Mouse (Mus musculus) lung, embryonic 14.5 days (tissue): Measurements from ENCODE around the gene Slc23a4. TPM values are rescaled to one million over a fixed set of nuclear protein-coding genes. Genes with fewer than 3 reads are reported as not detected.

ENCODE experiments used
- ATAC-seq: fragments of 200-750 bp; cut with Nextera tagmentation; 2 replicates; pipeline ENCODE4 v1.8.0; 2017; ENCODE audit warnings: mild to moderate bottlenecking, moderate TSS enrichment, moderate library complexity; ENCODE audit not compliant: insufficient read depth
- DNase-seq: peaks from one replicate; pipeline ENCODE4 v3.0.0-alpha.2; 2015
- H3K27ac ChIP-seq: fragments of 300-500 bp; sonication (generic); 2 replicates; pipeline ENCODE4 v1.5.1; 2014; ENCODE audit warnings: low read depth, mild to moderate bottlenecking, moderate library complexity
- H3K27me3 ChIP-seq: fragments of 300-500 bp; sonication (generic); 2 replicates; pipeline ENCODE4 v1.6.1; 2014; ENCODE audit warnings: low read length, control low read depth; ENCODE audit not compliant: insufficient read depth
- H3K36me3 ChIP-seq: fragments of 300-500 bp; sonication (generic); 2 replicates; pipeline ENCODE4 v1.6.1; 2014; ENCODE audit warnings: control low read depth; ENCODE audit not compliant: insufficient read depth
- H3K4me1 ChIP-seq: fragments of 300-500 bp; sonication (generic); 2 replicates; pipeline ENCODE4 v1.6.1; 2014; ENCODE audit warnings: antibody characterized with exemption, control low read depth; ENCODE audit not compliant: insufficient read depth
- H3K4me2 ChIP-seq: fragments of 300-500 bp; sonication (generic); 2 replicates; pipeline ENCODE4 v1.6.1; 2014; ENCODE audit warnings: mild to moderate bottlenecking
- H3K4me3 ChIP-seq: fragments of 300-500 bp; sonication (generic); 2 replicates; pipeline ENCODE4 v1.5.1; 2014; ENCODE audit warnings: low read depth, low read length
- H3K9ac ChIP-seq: fragments of 300-500 bp; sonication (generic); 2 replicates; pipeline ENCODE4 v1.6.1; 2014
- H3K9me3 ChIP-seq: fragments of 300-500 bp; sonication (generic); 2 replicates; pipeline ENCODE4 v1.6.1; 2016; ENCODE audit warnings: low read depth, low read length, control low read depth
- CTCF ChIP-seq: IDR thresholded peaks from 2 replicates; pipeline ENCODE4 v1.5.1; 2016; ENCODE audit warnings: antibody characterized with exemption, low read depth
- WGBS: fragments of 180-500 bp; shearing (Covaris S2); extraction: QIAGEN DNeasy Blood & Tissue Kit; methylation state at CpG from one replicate; pipeline ENCODE4 v1.1.7; 2014; 5-methylcytosine and 5-hydroxymethylcytosine counted together
- polyA plus RNA-seq: library from polyadenylated mRNA; unstranded; fragments of >200 nt; fragmentation: Nextera tagmentation; extraction: Ambion mirVana; gene quantifications from 2 replicates; pipeline ENCODE4 v1.2.1, GENCODE M21; 2014

Gene Slc23a4
- polyA plus RNA-seq, 1 experiment from 2014 or later, result 0.62 TPM

DNA sequence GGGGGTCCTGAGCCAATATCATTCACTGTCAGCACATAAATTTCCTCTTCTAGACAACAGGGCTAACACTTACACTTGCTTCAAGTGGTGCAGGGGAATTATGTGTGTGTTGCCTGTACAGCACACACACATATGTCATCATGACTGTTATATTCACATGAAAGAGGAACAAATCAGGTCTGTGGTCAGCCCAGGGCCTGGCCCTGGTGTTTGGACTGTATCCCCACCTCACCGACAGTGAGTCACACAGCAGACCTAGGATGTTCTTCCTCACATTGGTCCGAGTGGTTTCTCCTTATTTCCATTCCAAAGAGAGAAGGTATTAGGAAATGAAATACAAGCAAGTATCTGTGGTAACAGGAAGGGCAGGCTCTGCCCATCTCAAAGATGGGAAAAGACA, 23.7 kb downstream of the Slc23a4 start:
- Histone ChIP-seq H3K4me2 (no peak overlapping the region), H3K36me3 (no peaks in the 10 kb centered on the region), H3K27ac (no peak overlapping the region), H3K4me1 (no peaks in the 10 kb centered on the region), H3K9ac (no peak overlapping the region), H3K27me3 (no peaks in the 10 kb centered on the region), H3K9me3 (no peaks in the 10 kb centered on the region), H3K4me3 (no peak overlapping the region)
- TF ChIP-seq CTCF, result no peak
- ATAC-seq, result no peak
- DNase-seq, result no peak
- 83% methylated on average over 2 of the region's 2 CpGs for WGBS

DNA sequence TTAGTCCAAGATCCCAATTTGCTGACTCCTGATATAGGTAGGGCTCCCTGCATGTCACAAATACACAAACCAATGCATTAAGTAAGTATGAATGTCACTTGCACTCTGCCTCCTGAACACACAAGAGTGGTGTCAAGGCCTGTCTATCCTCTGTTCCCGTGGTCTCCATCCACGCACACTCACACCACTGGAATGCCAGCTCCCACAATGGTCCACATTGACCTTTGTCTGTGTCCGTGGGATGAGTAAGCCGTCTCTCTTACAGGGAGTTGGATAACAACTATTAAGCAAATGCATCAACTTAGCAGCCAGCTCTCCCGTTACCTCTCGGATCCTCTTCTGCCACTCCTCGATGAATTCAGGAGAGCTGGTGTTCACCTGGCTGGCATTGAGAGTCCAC, 29.1 kb downstream of the Slc23a4 start:
- DNase-seq (no peak), ATAC-seq (no peak)
- Histone ChIP-seq H3K4me3 (no peak overlapping the region), H3K4me1 (no peaks in the 10 kb centered on the region), H3K27me3 (no peaks in the 10 kb centered on the region), H3K27ac (no peak overlapping the region), H3K9me3 (no peaks in the 10 kb centered on the region), H3K4me2 (no peak overlapping the region), H3K36me3 (no peaks in the 10 kb centered on the region), H3K9ac (no peak overlapping the region)
- no peak for TF ChIP-seq CTCF
- WGBS, result 82% methylated on average over 7 of the region's 7 CpGs

DNA sequence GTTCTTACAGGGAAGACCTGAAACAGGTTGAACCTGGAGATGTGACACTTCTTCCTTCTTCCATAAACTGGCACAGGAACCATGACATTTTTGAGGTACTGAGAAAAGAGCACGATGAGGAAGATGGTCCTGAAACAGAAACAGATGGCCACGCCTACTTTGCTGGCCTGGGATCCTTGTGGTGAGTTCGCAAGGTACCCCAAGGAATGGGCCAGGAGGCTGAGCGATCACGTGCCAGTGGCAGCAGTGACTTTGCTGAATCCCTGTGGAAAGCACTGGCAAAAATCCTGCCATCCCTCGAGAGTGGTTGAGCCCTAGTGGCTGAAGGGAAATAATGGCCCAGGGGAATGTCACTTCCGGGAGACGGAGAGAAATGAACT, 32.4 kb downstream of the Slc23a4 start:
- Histone ChIP-seq H3K4me1 (no peaks in the 10 kb centered on the region), H3K9ac (no peak overlapping the region), H3K4me3 (no peak overlapping the region), H3K4me2 (peak overlapping the region; percentile 48), H3K36me3 (no peaks in the 10 kb centered on the region), H3K27ac (no peak overlapping the region), H3K27me3 (no peaks in the 10 kb centered on the region), H3K9me3 (no peaks in the 10 kb centered on the region)
- 35% methylated on average over 8 of the region's 8 CpGs for WGBS
- TF ChIP-seq CTCF, result no peak; the same call in 1 of the 2 replicates
- ATAC-seq (no peak), DNase-seq (peak; percentile 19)

DNA sequence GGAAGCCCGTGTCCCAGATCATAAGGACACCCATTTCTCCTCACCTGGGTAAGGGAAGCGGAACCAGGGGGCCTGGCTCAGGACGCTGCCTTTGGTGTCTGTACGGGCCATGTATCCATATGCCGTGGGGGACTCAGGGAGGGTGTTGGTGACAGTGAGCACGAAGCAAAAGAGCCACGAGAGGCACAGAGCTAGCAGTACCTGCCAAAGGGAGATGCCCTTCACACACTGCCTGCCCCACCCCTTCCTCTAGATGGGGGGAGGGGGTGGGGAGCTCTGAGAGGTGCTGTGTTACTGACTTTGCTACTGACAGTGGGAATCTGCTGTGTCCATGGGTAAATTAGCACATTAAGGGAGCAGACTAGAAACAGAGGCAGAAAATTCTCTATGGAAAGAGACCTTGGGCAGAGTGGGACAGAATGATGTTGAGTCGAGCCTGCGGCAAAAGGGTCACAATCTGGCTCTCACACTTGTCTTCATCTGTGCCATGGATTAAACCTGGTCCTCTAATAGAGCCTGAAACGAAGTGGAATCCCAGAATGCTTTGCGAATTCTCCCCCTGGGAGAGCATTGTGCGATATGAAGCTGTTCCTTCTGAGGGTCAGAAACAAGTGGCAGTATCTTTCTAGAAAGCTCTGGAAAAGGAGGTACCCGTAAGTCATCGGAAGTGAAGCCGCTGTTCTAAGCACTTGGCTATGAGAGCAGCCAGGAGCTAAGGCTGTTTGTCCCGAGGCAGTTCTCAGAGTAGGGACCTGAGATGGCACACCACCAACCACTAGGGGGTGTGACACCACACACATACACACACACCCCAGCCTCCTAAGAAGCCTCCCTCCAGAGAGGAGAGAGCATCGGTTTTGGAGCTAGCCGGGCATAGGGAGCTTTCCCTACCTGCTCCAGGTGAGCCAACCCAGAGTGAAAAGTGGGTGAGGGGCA, 33.0 kb downstream of the Slc23a4 start:
- no peaks in the 10 kb centered on the region for H3K36me3 ChIP-seq
- peak overlapping the region; percentile 48 for H3K4me2 ChIP-seq
- H3K27me3 ChIP-seq, result no peaks in the 10 kb centered on the region
- H3K27ac ChIP-seq, result no peak overlapping the region
- DNase-seq, result peak; percentile 74
- H3K4me1 ChIP-seq, result no peaks in the 10 kb centered on the region
- ATAC-seq, result peak; percentile 88
- H3K4me3 ChIP-seq, result no peak overlapping the region
- 42% methylated on average over 18 of the region's 18 CpGs for WGBS
- H3K9me3 ChIP-seq, result no peaks in the 10 kb centered on the region
- peak; percentile 77 for TF ChIP-seq CTCF
- H3K9ac ChIP-seq, result no peak overlapping the region

DNA sequence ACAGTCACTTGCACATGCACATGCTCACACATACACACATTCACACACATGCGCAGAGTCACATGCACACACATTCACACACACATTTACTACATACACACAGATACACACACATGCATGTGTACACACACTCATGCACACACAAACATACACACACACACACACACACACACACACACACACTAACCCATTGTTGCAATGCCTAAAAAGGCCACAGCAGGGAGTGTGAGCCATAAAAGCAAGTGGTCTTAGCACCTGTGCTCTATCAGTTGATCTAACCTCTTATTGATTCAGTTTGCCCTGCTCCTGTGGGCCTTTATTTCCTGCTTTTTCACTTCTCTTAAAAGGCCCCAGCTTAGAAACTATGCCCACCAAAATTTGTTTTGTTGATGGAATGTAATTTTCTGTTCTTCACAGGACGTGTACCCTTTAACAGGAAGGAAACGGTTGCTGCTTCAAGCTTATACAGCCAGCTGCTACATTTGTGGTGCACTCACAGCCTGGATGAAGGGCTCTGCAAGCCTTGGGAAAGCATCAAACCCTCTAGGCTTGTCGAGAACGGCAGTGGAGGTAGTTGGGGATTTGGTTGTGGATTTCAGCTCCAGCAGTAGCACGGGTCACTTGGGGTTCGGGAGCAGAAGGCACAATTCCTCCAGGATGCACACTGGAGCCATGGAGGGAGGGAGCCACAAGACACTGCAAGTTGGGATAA, 36.1 kb downstream of the Slc23a4 start:
- Histone ChIP-seq H3K27ac (no peak overlapping the region), H3K9me3 (no peaks in the 10 kb centered on the region), H3K36me3 (no peaks in the 10 kb centered on the region), H3K9ac (no peak overlapping the region), H3K4me2 (no peak overlapping the region), H3K27me3 (no peaks in the 10 kb centered on the region), H3K4me3 (no peak overlapping the region), H3K4me1 (no peaks in the 10 kb centered on the region)
- ATAC-seq (no peak), DNase-seq (no peak)
- TF ChIP-seq CTCF, result 0 out of 2 replicates have a peak, but pooled peaks have one; percentile 11
- 63% methylated on average over 7 of the region's 7 CpGs for WGBS

DNA sequence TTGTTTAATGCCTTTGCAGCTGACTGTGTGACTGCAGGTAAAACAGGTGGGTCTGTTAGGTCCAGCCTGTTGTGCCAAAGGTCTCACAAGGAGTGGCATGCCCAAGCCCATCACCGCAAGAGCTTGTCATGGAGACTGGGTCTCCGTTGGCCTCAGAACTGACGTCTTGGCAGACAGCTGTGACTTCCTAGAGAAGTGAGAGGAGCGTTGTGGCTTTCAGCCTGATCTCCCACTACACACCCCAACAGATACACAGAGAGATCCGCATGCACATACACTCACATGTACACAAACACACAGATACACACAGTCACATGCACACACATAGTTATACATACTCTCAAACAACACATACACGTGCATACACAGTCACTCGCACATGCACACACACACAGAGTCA, 36.7 kb downstream of the Slc23a4 start:
- Histone ChIP-seq H3K9me3 (no peaks in the 10 kb centered on the region), H3K9ac (no peak overlapping the region), H3K4me2 (no peak overlapping the region), H3K36me3 (no peaks in the 10 kb centered on the region), H3K27ac (no peak overlapping the region), H3K4me3 (no peak overlapping the region), H3K27me3 (no peaks in the 10 kb centered on the region), H3K4me1 (no peaks in the 10 kb centered on the region)
- no peak for DNase-seq
- TF ChIP-seq CTCF, result no peak
- WGBS, result 79% methylated on average over 7 of the region's 7 CpGs
- ATAC-seq, result no peak

DNA sequence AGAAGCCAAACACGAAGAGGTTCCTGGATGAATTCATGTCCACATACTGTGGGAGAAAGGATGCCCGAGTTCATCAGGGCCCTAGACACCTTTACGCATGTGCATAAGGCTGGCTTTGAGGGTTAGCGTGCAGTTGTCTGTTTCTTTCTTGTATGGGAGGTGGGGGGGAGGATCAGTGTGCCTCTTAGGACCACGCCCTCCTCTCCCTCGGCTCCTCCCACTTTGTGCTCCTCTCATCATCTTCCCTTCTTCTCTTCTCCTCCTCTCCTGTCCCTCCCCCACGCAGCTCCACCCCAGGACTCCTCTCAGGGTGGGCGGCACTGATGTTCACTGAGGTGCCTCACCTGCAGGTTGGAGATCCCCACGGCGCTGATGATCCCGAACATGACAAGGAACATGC, 39.7 kb downstream of the Slc23a4 start:
- no peaks in the 10 kb centered on the region for H3K9me3 ChIP-seq
- ATAC-seq, result no peak
- no peaks in the 10 kb centered on the region for H3K27me3 ChIP-seq
- H3K4me1 ChIP-seq, result no peaks in the 10 kb centered on the region
- WGBS, result 21% methylated on average over 11 of the region's 11 CpGs
- H3K4me3 ChIP-seq, result no peak overlapping the region
- TF ChIP-seq CTCF, result no peak
- H3K27ac ChIP-seq, result no peak overlapping the region
- no peaks in the 10 kb centered on the region for H3K36me3 ChIP-seq
- H3K4me2 ChIP-seq, result peak overlapping the region; percentile 50; the same call in 1 of the 2 replicates
- no peak overlapping the region for H3K9ac ChIP-seq
- DNase-seq, result no peak
